Mouse (Mus musculus): ENCODE measurements around the gene Zfp287.
A peak's percentile ranks its signal among the peaks of the same experiment; 100 is the strongest.

Zfp287 gene

GRCm38 (mm10) chr11:62701218-62701617 is 30.5 kb downstream of the Zfp287 start:
- DNase-seq (ENCODE audit: low spot score): no peak

- DNase-seq (ENCODE audit: low spot score): no peak
These were observed 32.0 kb downstream of the Zfp287 start for GRCm38 (mm10) chr11:62699749-62700148.

- DNase-seq (ENCODE audit: low spot score): no peak
These were observed 36.6 kb downstream of the Zfp287 start for GRCm38 (mm10) chr11:62695126-62695525.

GRCm38 (mm10) chr11:62693299-62694184 is 38.2 kb downstream of the Zfp287 start:
- peak; percentile 91 for DNase-seq (ENCODE audit: low spot score)

GRCm38 (mm10) chr11:62691592-62691991 is 40.1 kb downstream of the Zfp287 start:
- DNase-seq (ENCODE audit: low spot score): no peak

GRCm38 (mm10) chr11:62679954-62680353 is 51.8 kb downstream of the Zfp287 start:
- DNase-seq (ENCODE audit: low spot score): no peak

- no peak for DNase-seq (ENCODE audit: low spot score)
These were observed 52.8 kb downstream of the Zfp287 start for GRCm38 (mm10) chr11:62678778-62679354.

- no peak for DNase-seq (ENCODE audit: low spot score)
These were observed 55.5 kb downstream of the Zfp287 start for GRCm38 (mm10) chr11:62676290-62676596.

GRCm38 (mm10) chr11:62675480-62676289 is 56.0 kb downstream of the Zfp287 start:
- peak; percentile 95 for DNase-seq (ENCODE audit: low spot score)

GRCm38 (mm10) chr11:62670006-62670405 is 61.7 kb downstream of the Zfp287 start:
- no peak for DNase-seq (ENCODE audit: low spot score)

GRCm38 (mm10) chr11:62669471-62669870 is 62.2 kb downstream of the Zfp287 start:
- DNase-seq (ENCODE audit: low spot score): no peak

GRCm38 (mm10) chr11:62668986-62669385 is 62.7 kb downstream of the Zfp287 start:
- no peak for DNase-seq (ENCODE audit: low spot score)

GRCm38 (mm10) chr11:62664250-62664649 is 67.5 kb downstream of the Zfp287 start:
- no peak for DNase-seq (ENCODE audit: low spot score)

- no peak for DNase-seq (ENCODE audit: low spot score)
These were observed 70.8 kb downstream of the Zfp287 start for GRCm38 (mm10) chr11:62660885-62661284.

- no peak for DNase-seq (ENCODE audit: low spot score)
These were observed 79.6 kb downstream of the Zfp287 start for GRCm38 (mm10) chr11:62652080-62652479.

GRCm38 (mm10) chr11:62651563-62651962 is 80.1 kb downstream of the Zfp287 start:
- DNase-seq (ENCODE audit: low spot score): no peak

Data from embryo, embryonic 10 days (tissue).